Mouse (Mus musculus) midbrain, embryonic 12.5 days (tissue): Measurements from ENCODE around the gene Mov10. TPM values are rescaled to one million over a fixed set of nuclear protein-coding genes. Genes with fewer than 3 reads are reported as not detected.
"Not testable (repeated sequence)": the region's sequence is repeated elsewhere in the genome, so short reads cannot be mapped to it uniquely, and the experiment has no call there.

Experiments used
- ATAC-seq: fragments of 200-750 bp; cut with Nextera tagmentation; 2 replicates; pipeline ENCODE4 v1.8.0; 2017; ENCODE audit warnings: low read depth, moderate TSS enrichment, moderate library complexity; ENCODE audit not compliant: low FRiP score
- H3K27ac ChIP-seq: fragments of 300-500 bp; sonication (generic); replicated peaks from 2 replicates; pipeline ENCODE4 v1.5.1; 2016; ENCODE audit warnings: mild to moderate bottlenecking
- H3K27me3 ChIP-seq: fragments of 300-500 bp; sonication (generic); 2 replicates; pipeline ENCODE4 v1.6.1; 2016; ENCODE audit warnings: mild to moderate bottlenecking
- H3K36me3 ChIP-seq: fragments of 300-500 bp; sonication (generic); 2 replicates; pipeline ENCODE4 v1.6.1; 2016
- H3K4me1 ChIP-seq: fragments of 300-500 bp; sonication (generic); 2 replicates; pipeline ENCODE4 v1.6.1; 2016
- H3K4me2 ChIP-seq: fragments of 300-500 bp; sonication (generic); replicated peaks from 2 replicates; pipeline ENCODE4 v1.6.1; 2016; ENCODE audit warnings: mild to moderate bottlenecking, moderate library complexity
- H3K4me3 ChIP-seq: fragments of 300-500 bp; sonication (generic); 2 replicates; pipeline ENCODE4 v1.5.1; 2016; ENCODE audit warnings: mild to moderate bottlenecking
- H3K9ac ChIP-seq: fragments of 300-500 bp; sonication (generic); replicated peaks from 2 replicates; pipeline ENCODE4 v1.6.1; 2016; ENCODE audit warnings: mild to moderate bottlenecking, moderate library complexity
- H3K9me3 ChIP-seq: fragments of 300-500 bp; sonication (generic); 2 replicates; pipeline ENCODE4 v1.6.1; 2016; ENCODE audit warnings: mild to moderate bottlenecking
- WGBS: fragments of 180-500 bp; shearing (Covaris S2); methylation state at CpG from one replicate; pipeline ENCODE4 v1.1.7; 2016; 5-methylcytosine and 5-hydroxymethylcytosine counted together
- polyA plus RNA-seq: library from polyadenylated mRNA; unstranded; fragments of >200 nt; fragmentation: Nextera tagmentation; extraction: Ambion mirVana; gene quantifications from 2 replicates; pipeline ENCODE4 v1.2.1, GENCODE M21; 2016

Mov10 gene
- 14.6 and 15.2 TPM in 2 replicates for polyA plus RNA-seq

- H3K9me3 ChIP-seq: no peaks in the 10 kb centered on the region
- under 1% methylated on average over 40 of the region's 40 CpGs for WGBS
- H3K4me1 ChIP-seq: peaks cover 17% of the 10 kb centered on the region
- peak within 1 kb of the TSS; percentile 94 for H3K4me2 ChIP-seq
- H3K4me3 ChIP-seq: peak within 1 kb of the TSS; percentile 64
- peak within 1 kb of the TSS; percentile 49; the same call in 1 of the 2 replicates for H3K27ac ChIP-seq
- H3K9ac ChIP-seq: peak within 1 kb of the TSS; percentile 78
- peaks cover 5% of the 10 kb centered on the region; the same call in 1 of the 2 replicates for H3K36me3 ChIP-seq
- no peaks in the 10 kb centered on the region for H3K27me3 ChIP-seq
- ATAC-seq: peak; percentile 75
Measured at GRCm38 (mm10) chr3:104817991-104818748, at the start of gene Mov10. Mov10 (minus strand) TSS chr3:104818563.

GRCm38 (mm10) chr3:104866674-104867073, 48.3 kb upstream of the Mov10 start:
- not testable (repeated sequence) for H3K4me3 ChIP-seq, ATAC-seq, H3K9ac ChIP-seq, H3K27me3 ChIP-seq, H3K9me3 ChIP-seq, H3K4me2 ChIP-seq, H3K27ac ChIP-seq
- H3K4me1 ChIP-seq: peaks cover 29% of the 10 kb centered on the region
- peaks cover 27% of the 10 kb centered on the region for H3K36me3 ChIP-seq

- Histone ChIP-seq H3K36me3 (peaks cover 13% of the 10 kb centered on the region), H3K9ac (peak overlapping the region; percentile 96), H3K9me3 (no peaks in the 10 kb centered on the region), H3K4me2 (peak overlapping the region; percentile 80), H3K27ac (peak overlapping the region; percentile 94), H3K4me3 (peak overlapping the region; percentile 89), H3K4me1 (peaks cover 36% of the 10 kb centered on the region), H3K27me3 (no peaks in the 10 kb centered on the region)
- peak; percentile 4; the same call in 1 of the 2 replicates for ATAC-seq
- under 1% methylated on average over 12 of the region's 12 CpGs for WGBS
Measured at GRCm38 (mm10) chr3:104865341-104865788, 47.0 kb upstream of the Mov10 start.

- no peaks in the 10 kb centered on the region for H3K27me3 ChIP-seq
- peak; percentile 87 for ATAC-seq
- peak overlapping the region; percentile 94 for H3K27ac ChIP-seq
- WGBS: under 1% methylated on average over 47 of the region's 48 CpGs
- peak overlapping the region; percentile 89 for H3K4me3 ChIP-seq
- H3K9ac ChIP-seq: peak overlapping the region; percentile 96
- no peaks in the 10 kb centered on the region for H3K9me3 ChIP-seq
- H3K4me2 ChIP-seq: peak overlapping the region; percentile 80
- peaks cover 12% of the 10 kb centered on the region; the same call in 1 of the 2 replicates for H3K36me3 ChIP-seq
- peaks cover 36% of the 10 kb centered on the region for H3K4me1 ChIP-seq
Measured at GRCm38 (mm10) chr3:104864651-104865340, 46.4 kb upstream of the Mov10 start.

- H3K4me3 ChIP-seq: peak within 1 kb of the TSS; percentile 89
- H3K27ac ChIP-seq: peak within 1 kb of the TSS; percentile 94
- peak; percentile 96 for ATAC-seq
- H3K4me2 ChIP-seq: peak within 1 kb of the TSS; percentile 80
- no peaks in the 10 kb centered on the region for H3K9me3 ChIP-seq
- peaks cover 7% of the 10 kb centered on the region; the same call in 1 of the 2 replicates for H3K36me3 ChIP-seq
- peak within 1 kb of the TSS; percentile 96 for H3K9ac ChIP-seq
- no peaks in the 10 kb centered on the region for H3K27me3 ChIP-seq
- under 1% methylated on average over 42 of the region's 43 CpGs for whole genome bisulfite sequencing
- H3K4me1 ChIP-seq: peaks cover 36% of the 10 kb centered on the region
Measured at GRCm38 (mm10) chr3:104863786-104864650, 45.7 kb upstream of the Mov10 start, which contains the start of the genes St7l and Capza1. St7l (plus strand) TSS chr3:104864005. Capza1 (minus strand) TSS chr3:104864505.

GRCm38 (mm10) chr3:104858560-104858959, 40.2 kb upstream of the Mov10 start:
- peaks cover 11% of the 10 kb centered on the region for H3K36me3 ChIP-seq
- 94% methylated on average over 1 of the region's 1 CpGs for WGBS
- peaks cover 26% of the 10 kb centered on the region for H3K4me1 ChIP-seq
- no peak overlapping the region for H3K9ac ChIP-seq
- no peaks in the 10 kb centered on the region for H3K27me3 ChIP-seq
- H3K4me3 ChIP-seq: no peak overlapping the region
- H3K27ac ChIP-seq: no peak overlapping the region
- no peak overlapping the region for H3K4me2 ChIP-seq
- ATAC-seq: no peak
- H3K9me3 ChIP-seq: no peaks in the 10 kb centered on the region

- Histone ChIP-seq H3K27ac (no peak overlapping the region), H3K4me2 (no peak overlapping the region), H3K27me3 (no peaks in the 10 kb centered on the region), H3K9ac (no peak overlapping the region), H3K36me3 (peaks cover 11% of the 10 kb centered on the region), H3K4me1 (peaks cover 3% of the 10 kb centered on the region; the same call in 1 of the 2 replicates), H3K9me3 (no peaks in the 10 kb centered on the region), H3K4me3 (no peak overlapping the region)
- 86% methylated on average over 1 of the region's 1 CpGs for WGBS
- no peak for ATAC-seq
Measured at GRCm38 (mm10) chr3:104856106-104856505, 37.7 kb upstream of the Mov10 start.

- Histone ChIP-seq H3K4me1 (no peaks in the 10 kb centered on the region), H3K27me3 (no peaks in the 10 kb centered on the region), H3K27ac (no peak overlapping the region), H3K9me3 (no peaks in the 10 kb centered on the region), H3K36me3 (peaks cover 14% of the 10 kb centered on the region), H3K4me3 (no peak overlapping the region), H3K9ac (no peak overlapping the region), H3K4me2 (no peak overlapping the region)
- no peak for ATAC-seq
Measured at GRCm38 (mm10) chr3:104854866-104855265, 36.5 kb upstream of the Mov10 start.

- Histone ChIP-seq H3K36me3 (peaks cover 17% of the 10 kb centered on the region), H3K9me3 (no peaks in the 10 kb centered on the region)
Measured at GRCm38 (mm10) chr3:104854465-104854864, 36.1 kb upstream of the Mov10 start.

GRCm38 (mm10) chr3:104846601-104847000, 28.2 kb upstream of the Mov10 start:
- no peak for ATAC-seq
- Histone ChIP-seq H3K9me3 (no peaks in the 10 kb centered on the region), H3K27ac (no peak overlapping the region), H3K4me3 (no peak overlapping the region), H3K4me1 (no peaks in the 10 kb centered on the region), H3K9ac (no peak overlapping the region), H3K4me2 (no peak overlapping the region), H3K27me3 (no peaks in the 10 kb centered on the region), H3K36me3 (peaks cover 46% of the 10 kb centered on the region)
- 94% methylated on average over 4 of the region's 4 CpGs for WGBS

More at GRCm38 (mm10) chr3:104854465-104854864, 36.1 kb upstream of the Mov10 start:
- Histone ChIP-seq H3K4me1 (no peaks in the 10 kb centered on the region), H3K9ac (no peak overlapping the region), H3K4me2 (no peak overlapping the region), H3K27ac (no peak overlapping the region), H3K27me3 (no peaks in the 10 kb centered on the region), H3K4me3 (no peak overlapping the region)
- 89% methylated on average over 1 of the region's 1 CpGs for WGBS
- no peak for ATAC-seq

- no peak overlapping the region for H3K27ac ChIP-seq
- H3K4me2 ChIP-seq: no peak overlapping the region
- H3K27me3 ChIP-seq: no peaks in the 10 kb centered on the region
- no peak for ATAC-seq
- peaks cover 46% of the 10 kb centered on the region for H3K36me3 ChIP-seq
- no peaks in the 10 kb centered on the region for H3K9me3 ChIP-seq
- no peaks in the 10 kb centered on the region for H3K4me1 ChIP-seq
- WGBS: 95% methylated on average over 5 of the region's 5 CpGs
- H3K9ac ChIP-seq: no peak overlapping the region
- no peak overlapping the region for H3K4me3 ChIP-seq
Measured at GRCm38 (mm10) chr3:104841049-104841448, 22.7 kb upstream of the Mov10 start.
